ENCODE assay signal across 8 mouse cellular contexts in genomic region chr5:30588301-30588968, GRCm38 (mm10). TPM values are rescaled to one million over a fixed set of nuclear protein-coding genes. Genes with fewer than 3 reads are reported as not detected.
DNase-seq lines count a peak whose midpoint lies in the region; ATAC-seq and TF ChIP-seq lines count a peak whose summit lies in the region.
"Had no signal": no experiment of that assay in that cellular context is flagged by ENCODE, and none has a peak within 500 bp of the region (broad histone marks: within the 10 kb centered on the region; RNA-seq: fewer than 3 reads in every experiment).

No protein-coding gene starts in this region.

- peak overlapping the region; percentile 97 for H3K4me2 ChIP-seq in heart, embryonic 12.5 days
- H3K4me2 ChIP-seq in midbrain, embryonic 14.5 days (ENCODE audit: low read length): peak overlapping the region; percentile 90

- TF ChIP-seq POLR2A in spleen, adult 2 months (IDR thresholded peaks at IDR 0.05; ENCODE audit: low read depth, low read length): no peak

- peak overlapping the region; percentile 5; the same call in 1 of the 2 replicates for H3K4me3 ChIP-seq in spleen, adult 2 months (ENCODE audit: extremely low read depth, insufficient read depth, insufficient read length)
- H3K4me3 ChIP-seq in heart, embryonic 12.5 days: peak overlapping the region; percentile 70
- peak overlapping the region; percentile 55 for H3K4me3 ChIP-seq in limb, embryonic 10.5 days
- peak overlapping the region; percentile 60 for H3K4me3 ChIP-seq in midbrain, embryonic 14.5 days (replicated peaks; ENCODE audit: low read depth, low read length)

- peaks cover 14% of the 10 kb centered on the region for H3K27me3 ChIP-seq in spleen, adult 2 months (ENCODE audit: control insufficient read depth, insufficient read depth, low read length)
- H3K27me3 ChIP-seq in heart, embryonic 12.5 days (replicated peaks): peaks cover 20% of the 10 kb centered on the region
- peaks cover 72% of the 10 kb centered on the region for H3K27me3 ChIP-seq in limb, embryonic 10.5 days (ENCODE audit: low read depth, poor library complexity, severe bottlenecking)
- peaks cover 22% of the 10 kb centered on the region for H3K27me3 ChIP-seq in midbrain, embryonic 14.5 days (ENCODE audit: control insufficient read depth, insufficient read depth, low read length)

- H3K36me3 ChIP-seq in spleen, adult 2 months (ENCODE audit: control insufficient read depth, insufficient read depth, low read length): no peaks in the 10 kb centered on the region
- H3K36me3 ChIP-seq in heart, embryonic 12.5 days: no peaks in the 10 kb centered on the region
- H3K36me3 ChIP-seq in limb, embryonic 10.5 days: no peaks in the 10 kb centered on the region
- H3K36me3 ChIP-seq in midbrain, embryonic 14.5 days (ENCODE audit: control insufficient read depth, insufficient read depth, low read length): no peaks in the 10 kb centered on the region

- H3K27ac ChIP-seq in spleen, adult 2 months (ENCODE audit: insufficient read depth, low read length): no peak overlapping the region
- peak overlapping the region; percentile 83 for H3K27ac ChIP-seq in heart, embryonic 12.5 days (ENCODE audit: poor library complexity, severe bottlenecking)
- H3K27ac ChIP-seq in limb, embryonic 10.5 days: no peak overlapping the region
- H3K27ac ChIP-seq in midbrain, embryonic 14.5 days (replicated peaks; ENCODE audit: low read depth, low read length): peak overlapping the region; percentile 75

- no peaks in the 10 kb centered on the region for H3K9me3 ChIP-seq in heart, embryonic 12.5 days (replicated peaks)
- H3K9me3 ChIP-seq in limb, embryonic 10.5 days (replicated peaks): no peaks in the 10 kb centered on the region
- H3K9me3 ChIP-seq in midbrain, embryonic 14.5 days (ENCODE audit: control insufficient read depth, low read length): no peaks in the 10 kb centered on the region

- DNase-seq in spleen, adult 2 months (ENCODE audit: low read depth in 1 of 2, low spot score in 2 of 2): no peak
- no peak for DNase-seq in spleen, adult 18-20 months
- DNase-seq in cerebellum, postnatal 25 days: peak; percentile 75 to 78
- DNase-seq in limb, embryonic 10.5 days (ENCODE audit: low spot score): peak; percentile 66
- peak; percentile 82 for DNase-seq in midbrain, embryonic 14.5 days
- DNase-seq in thymus, postnatal 4 days: no peak

- WGBS in spleen, adult 2 months: 5% methylated on average over 69 of the region's 70 CpGs
- under 1% methylated on average over 70 of the region's 70 CpGs for WGBS in heart, embryonic 12.5 days
- WGBS in limb, embryonic 10.5 days: under 1% methylated on average over 70 of the region's 70 CpGs
- WGBS in midbrain, embryonic 14.5 days: under 1% methylated on average over 65 of the region's 70 CpGs

- peak; percentile 20; the same call in 1 of the 2 replicates for ATAC-seq in heart, embryonic 12.5 days (ENCODE audit: insufficient number of reproducible peaks, low FRiP score)
- peak; percentile 64 for ATAC-seq in midbrain, embryonic 14.5 days (ENCODE audit: low FRiP score, low TSS enrichment)

- H3K4me1 ChIP-seq in spleen, adult 2 months (ENCODE audit: control insufficient read depth, insufficient read depth, insufficient read length): peaks cover 14% of the 10 kb centered on the region
- peaks cover 69% of the 10 kb centered on the region for H3K4me1 ChIP-seq in heart, embryonic 12.5 days (replicated peaks)
- H3K4me1 ChIP-seq in limb, embryonic 10.5 days: peaks cover 21% of the 10 kb centered on the region
- H3K4me1 ChIP-seq in midbrain, embryonic 14.5 days (ENCODE audit: control insufficient read depth, insufficient read depth, low read length): peaks cover 12% of the 10 kb centered on the region

- peak overlapping the region; percentile 80 for H3K9ac ChIP-seq in heart, embryonic 12.5 days
- H3K9ac ChIP-seq in midbrain, embryonic 14.5 days (replicated peaks; ENCODE audit: low read length): peak overlapping the region; percentile 69

- TF ChIP-seq CTCF in spleen, adult 2 months (IDR thresholded peaks at IDR 0.05; ENCODE audit: extremely low read depth, insufficient read depth, insufficient read length, insufficient replicate concordance): no peak

RNA-seq across cellular contexts. Expression of gene Kcnk3, which starts 0.5 kb away (rescaled TPM):
- 7.9 and 8.6 TPM in 2 replicates for polyA plus RNA-seq in spleen, adult 2 months (2012; rRNA removed)
- polyA plus RNA-seq in heart, embryonic 12.5 days (2016; fragmentation: Nextera tagmentation; extraction: Ambion mirVana): 45.1 and 46.2 TPM in 2 replicates
- 0.36 and 0.69 TPM in 2 replicates for polyA plus RNA-seq in limb, embryonic 10.5 days (2016; fragmentation: Nextera tagmentation; extraction: Ambion mirVana)
- polyA plus RNA-seq in midbrain, embryonic 14.5 days (2014; fragmentation: Nextera tagmentation; extraction: Ambion mirVana): 4.7 and 6.6 TPM in 2 replicates

RNA-seq across cellular contexts. Expression of gene Cib4, which starts 42.8 kb away (rescaled TPM):
- not detected in 2 replicates for polyA plus RNA-seq in spleen, adult 2 months (2012; rRNA removed)
- not detected in 2 replicates for polyA plus RNA-seq in heart, embryonic 12.5 days (2016; fragmentation: Nextera tagmentation; extraction: Ambion mirVana)
- polyA plus RNA-seq in limb, embryonic 10.5 days (2016; fragmentation: Nextera tagmentation; extraction: Ambion mirVana): not detected in 2 replicates
- polyA plus RNA-seq in midbrain, embryonic 14.5 days (2014; fragmentation: Nextera tagmentation; extraction: Ambion mirVana): not detected in 2 replicates
- polyA plus RNA-seq: frontal cortex, adult 2 months had no signal

RNA-seq across cellular contexts. Expression of gene Slc35f6, which starts 59.3 kb away (rescaled TPM):
- polyA plus RNA-seq in spleen, adult 2 months (2012; rRNA removed): 56.6 and 78.5 TPM in 2 replicates
- 21.4 and 24.9 TPM in 2 replicates for polyA plus RNA-seq in heart, embryonic 12.5 days (2016; fragmentation: Nextera tagmentation; extraction: Ambion mirVana)
- polyA plus RNA-seq in limb, embryonic 10.5 days (2016; fragmentation: Nextera tagmentation; extraction: Ambion mirVana): 20.9 and 22.3 TPM in 2 replicates
- polyA plus RNA-seq in midbrain, embryonic 14.5 days (2014; fragmentation: Nextera tagmentation; extraction: Ambion mirVana): 26.6 and 33.9 TPM in 2 replicates

Comparison
In these comparisons a context has a peak if more than half of its experiments do, and no peak if none do; other contexts are left out.
1. DNase-seq: peak in cerebellum, postnatal 25 days (2 of 2), limb, embryonic 10.5 days (single experiment) and midbrain, embryonic 14.5 days (single experiment); none in spleen, adult 2 months (0 of 2), spleen, adult 18-20 months (0 of 2) and thymus, postnatal 4 days (single experiment).
2. H3K27ac ChIP-seq: peak in heart, embryonic 12.5 days (single experiment) and midbrain, embryonic 14.5 days (single experiment); none in spleen, adult 2 months (single experiment) and limb, embryonic 10.5 days (single experiment).
3. H3K4me3 ChIP-seq: peak in every context shown above with its lines; median percentile 70 in heart, embryonic 12.5 days; 60 in midbrain, embryonic 14.5 days; 55 in limb, embryonic 10.5 days; 5 in spleen, adult 2 months.